Mouse (Mus musculus): ENCODE measurements around the gene Esp31.

The Esp31 gene

GRCm38 (mm10) chr17:38639147-38639546 is at the start of gene Esp31:
Esp31 (plus strand) TSS chr17:38639447.
- no peak for DNase-seq

Measured in right cerebral cortex, postnatal 4 days (tissue).